Mouse (Mus musculus): Measurements from ENCODE around the gene Gmip.
A peak's percentile ranks its signal among the peaks of the same experiment; 100 is the strongest.

DNA sequence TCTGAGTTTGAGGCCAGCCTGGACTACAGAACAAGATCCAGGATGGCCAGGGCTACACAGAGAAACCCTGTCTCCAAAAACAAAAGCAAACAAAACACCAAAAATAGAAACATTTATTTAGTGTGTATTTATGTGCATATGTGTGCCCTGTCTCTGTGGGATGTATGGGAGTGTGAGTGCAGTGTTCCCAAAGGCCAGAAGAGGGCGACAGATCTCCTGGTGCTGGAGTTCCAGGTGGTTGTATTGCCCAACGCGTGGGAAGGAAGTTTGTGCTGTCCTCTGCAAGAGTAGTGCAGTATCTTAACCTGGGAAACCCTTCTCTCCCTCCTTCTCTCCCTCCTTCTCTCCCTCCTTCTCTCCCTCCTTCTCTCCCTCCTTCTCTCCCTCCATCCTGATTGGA, 41.4 kb downstream of the Gmip start:
- no peak for TF ChIP-seq TCF12 (IDR thresholded peaks at IDR 0.05; ENCODE audit: low read depth, low read length)
- peak; percentile 29 to 56; a peak in 2 of 4 replicates for TF ChIP-seq CTCF (conservative IDR thresholded peaks at IDR 0.05 in 1 of 2, IDR thresholded peaks at IDR 0.05 in 1 of 2; ENCODE audit: low read depth in 2 of 2, low read length in 2 of 2)
- TF ChIP-seq NRF1 (IDR thresholded peaks at IDR 0.05; ENCODE audit: low read depth, low read length): no peak
